Mouse (Mus musculus): ENCODE data around the gene Was. TPM values are rescaled to one million over a fixed set of nuclear protein-coding genes. Genes with fewer than 3 reads are reported as not detected.
"Not testable (repeated sequence)": the region's sequence is repeated elsewhere in the genome, so short reads cannot be mapped to it uniquely, and the experiment has no call there.

Was gene
- total and polyA plus RNA-seq, 3 experiments: 146 to 167 TPM; not detected in 1

DNA sequence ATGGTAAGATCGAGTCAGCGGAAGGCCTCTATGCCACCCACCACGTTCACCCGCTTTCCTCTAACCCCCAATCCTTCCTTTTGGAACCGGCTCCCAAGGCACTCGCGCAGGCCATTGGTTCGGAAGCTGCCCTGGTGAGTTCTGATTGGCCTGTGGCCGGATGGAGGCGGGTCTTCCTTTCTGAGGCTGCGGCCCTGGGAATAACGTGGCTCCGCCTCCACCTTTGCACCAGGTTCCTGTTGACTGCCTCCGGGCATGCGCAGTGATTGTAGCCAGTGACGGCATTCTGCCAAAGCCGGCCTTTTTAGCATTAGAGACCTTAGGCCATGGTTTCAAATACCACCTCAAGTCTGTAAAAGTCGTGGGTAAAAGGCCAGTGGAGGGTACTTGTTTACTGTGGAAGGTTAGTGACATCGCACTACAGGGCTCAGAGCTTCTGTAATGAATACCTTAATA, 6.5 kb upstream of the Was start (continued):
- TF ChIP-seq HCFC1 (IDR thresholded peaks at IDR 0.05; ENCODE audit: low read depth, low read length) (peak; percentile 74), TBP (IDR thresholded peaks at IDR 0.05; ENCODE audit: low read depth, low read length) (peak; percentile 83), SIN3A (IDR thresholded peaks at IDR 0.05; ENCODE audit: low read length) (peak; percentile 62), CHD1 (IDR thresholded peaks at IDR 0.05; ENCODE audit: low read depth, low read length) (no peak), ELF1 (IDR thresholded peaks at IDR 0.05; ENCODE audit: low read depth, low read length) (peak; percentile 70)

DNA sequence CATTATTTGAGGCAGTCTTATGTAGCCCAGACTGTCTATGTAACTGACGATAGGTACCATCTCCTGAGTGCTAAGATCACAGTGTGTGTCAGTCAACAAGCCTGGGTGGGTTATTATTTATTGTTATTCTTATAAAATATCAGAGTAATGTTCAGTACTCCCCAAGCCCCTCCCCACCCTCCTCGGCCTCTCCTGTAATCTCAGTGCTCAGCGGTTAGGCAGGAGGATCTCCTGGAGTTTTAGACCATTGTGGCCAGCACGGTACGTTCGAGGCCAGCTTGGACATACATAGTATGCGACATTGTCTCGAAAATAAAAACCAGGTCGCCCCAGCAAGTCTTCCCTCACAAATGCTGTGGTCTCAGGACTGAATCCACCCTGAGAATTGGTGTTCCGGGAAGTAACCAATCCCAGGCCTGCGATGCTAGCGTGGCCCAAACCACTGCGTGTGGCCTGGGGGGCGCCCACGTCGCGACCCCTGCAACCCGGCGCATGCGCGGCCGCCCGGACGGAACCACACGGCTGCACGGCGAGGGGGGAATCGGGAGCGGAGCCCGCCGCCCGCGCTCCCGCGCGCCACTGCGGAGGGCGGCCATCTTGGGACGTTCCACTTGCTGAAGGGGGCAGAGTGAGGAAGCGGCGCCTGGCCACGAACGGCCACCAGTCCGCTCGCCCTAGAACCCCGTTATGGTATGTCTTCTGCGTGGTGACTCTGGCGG, 5.9 kb upstream of the Was start:
- H3K27me3 ChIP-seq (ENCODE audit: control insufficient read depth in 1 of 2, insufficient read depth in 2 of 2, low read length in 2 of 2); H3K79me2 ChIP-seq (ENCODE audit: control insufficient read depth, insufficient read depth, low read length, poor library complexity); H3K9me3 ChIP-seq (replicated peaks; ENCODE audit: insufficient read depth, low read length); DNase-seq (ENCODE audit: low read depth, low spot score): not testable (repeated sequence)
- Histone ChIP-seq H3K36me3 (ENCODE audit: control insufficient read depth in 1 of 2, insufficient read depth in 2 of 2, low read length in 2 of 2) (peaks cover 0 to 19% of the 10 kb centered on the region in 2 experiments; a peak in 2 of 4 replicates), H3K9ac (ENCODE audit: control insufficient read depth, low read depth, low read length, poor library complexity, severe bottlenecking) (peak overlapping the region; percentile 67), H3K4me3 (ENCODE audit: control insufficient read depth in 1 of 2, insufficient read depth in 1 of 2, low read depth in 2 of 2, low read length in 2 of 2) (peak overlapping the region; percentile 41 to 72), H3K4me1 (ENCODE audit: control insufficient read depth in 1 of 2, insufficient read depth in 2 of 2, low read length in 2 of 2) (peaks cover 4 to 19% of the 10 kb centered on the region in 2 experiments), H3K27ac (ENCODE audit: control insufficient read depth, low read depth, low read length) (peak overlapping the region; percentile 76)
- TF ChIP-seq CHD1 (IDR thresholded peaks at IDR 0.05; ENCODE audit: low read depth, low read length) (peak; percentile 14; the same call in 1 of the 2 replicates), E2F4 (IDR thresholded peaks at IDR 0.05; ENCODE audit: borderline replicate concordance, low read depth, low read length) (0 out of 2 replicates have a peak, but pooled peaks have one; percentile 51)

DNA sequence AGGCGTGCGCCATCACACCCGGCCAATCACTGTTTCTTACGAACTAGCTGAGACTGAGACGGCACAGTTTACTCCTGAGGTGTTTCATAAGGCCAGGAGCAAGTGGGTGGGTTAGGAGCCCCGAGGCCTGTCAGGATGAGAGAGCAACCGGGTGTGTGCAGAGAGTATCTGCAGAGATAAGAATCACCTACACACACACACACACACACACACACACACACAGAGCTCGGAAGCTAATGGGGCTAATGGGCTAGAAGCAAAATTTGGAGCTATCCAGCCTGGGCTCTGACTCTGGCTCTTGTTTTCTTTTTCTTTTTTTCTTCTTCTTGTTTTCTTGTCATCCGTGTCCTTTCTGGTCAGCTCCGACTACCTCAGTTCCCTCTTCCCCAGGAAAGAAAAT, 5.2 kb upstream of the Was start:
- Histone ChIP-seq H3K27ac (ENCODE audit: control insufficient read depth, low read depth, low read length) (peak overlapping the region; percentile 72), H3K27me3 (ENCODE audit: control insufficient read depth in 1 of 2, insufficient read depth in 2 of 2, low read length in 2 of 2) (no peaks in the 10 kb centered on the region), H3K36me3 (ENCODE audit: control insufficient read depth in 1 of 2, insufficient read depth in 2 of 2, low read length in 2 of 2) (peaks cover 0 to 13% of the 10 kb centered on the region in 2 experiments; a peak in 2 of 4 replicates), H3K9me3 (replicated peaks; ENCODE audit: insufficient read depth, low read length) (no peaks in the 10 kb centered on the region), H3K4me3 (ENCODE audit: control insufficient read depth in 1 of 2, insufficient read depth in 1 of 2, low read depth in 2 of 2, low read length in 2 of 2) (peak overlapping the region; percentile 50 to 72), H3K79me2 (ENCODE audit: control insufficient read depth, insufficient read depth, low read length, poor library complexity) (peaks cover 3% of the 10 kb centered on the region; the same call in 1 of the 2 replicates), H3K4me1 (ENCODE audit: control insufficient read depth in 1 of 2, insufficient read depth in 2 of 2, low read length in 2 of 2) (peaks cover 5 to 14% of the 10 kb centered on the region in 2 experiments), H3K9ac (ENCODE audit: control insufficient read depth, low read depth, low read length, poor library complexity, severe bottlenecking) (peak overlapping the region; percentile 64)
- peak; percentile 59 for DNase-seq (ENCODE audit: low read depth, low spot score)
- no peak for TF ChIP-seq MYC (IDR thresholded peaks at IDR 0.05; ENCODE audit: low read depth, low read length)
- peak; percentile 78 for TF ChIP-seq GATA1 (IDR thresholded peaks at IDR 0.05; ENCODE audit: low read depth, low read length)
- no peak for TF ChIP-seq ZKSCAN1 (IDR thresholded peaks at IDR 0.05; ENCODE audit: low read depth, low read length)
- TF ChIP-seq E2F4 (IDR thresholded peaks at IDR 0.05; ENCODE audit: borderline replicate concordance, low read depth, low read length): no peak
- TF ChIP-seq CHD2 (IDR thresholded peaks at IDR 0.05; ENCODE audit: low read length): no peak
- 0 out of 2 replicates have a peak, but pooled peaks have one; percentile 34 for TF ChIP-seq CHD1 (IDR thresholded peaks at IDR 0.05; ENCODE audit: low read depth, low read length)
- TF ChIP-seq MAX (IDR thresholded peaks at IDR 0.05; ENCODE audit: low read length): no peak
- TF ChIP-seq USF1 (IDR thresholded peaks at IDR 0.05; ENCODE audit: low read depth, low read length): no peak
- no peak for TF ChIP-seq POLR2AphosphoS5 (IDR thresholded peaks at IDR 0.05; ENCODE audit: borderline replicate concordance, low read depth, low read length)
- peak; percentile 46; the same call in 1 of the 2 replicates for TF ChIP-seq SIN3A (IDR thresholded peaks at IDR 0.05; ENCODE audit: low read length)
- no peak for TF ChIP-seq POLR2AphosphoS2 (IDR thresholded peaks at IDR 0.05; ENCODE audit: low read length)
- no peak for TF ChIP-seq MAFK (IDR thresholded peaks at IDR 0.05; ENCODE audit: borderline replicate concordance, low read depth, low read length)
- TF ChIP-seq RCOR1 (IDR thresholded peaks at IDR 0.05; ENCODE audit: low read depth, low read length): no peak
- TF ChIP-seq GABPA (IDR thresholded peaks at IDR 0.05; ENCODE audit: low read depth, low read length): no peak
- TF ChIP-seq ETS1 (IDR thresholded peaks at IDR 0.05; ENCODE audit: low read depth, low read length): peak; percentile 41; the same call in 1 of the 2 replicates
- peak in 1 of 2 experiments; percentile 29; a peak in 1 of 4 replicates for TF ChIP-seq EP300 (IDR thresholded peaks at IDR 0.05; ENCODE audit: low read depth in 1 of 2, low read length in 2 of 2)
- TF ChIP-seq RAD21 (IDR thresholded peaks at IDR 0.05; ENCODE audit: low read depth, low read length): no peak
- no peak for TF ChIP-seq ELF1 (IDR thresholded peaks at IDR 0.05; ENCODE audit: low read depth, low read length)
- no peak for TF ChIP-seq NELFE (IDR thresholded peaks at IDR 0.05; ENCODE audit: low read depth, low read length)
